Mouse (Mus musculus) embryonic facial prominence, embryonic 14.5 days (tissue): ENCODE data around the gene Mapk12. TPM values are rescaled to one million over a fixed set of nuclear protein-coding genes. Genes with fewer than 3 reads are reported as not detected.
A peak's percentile ranks its signal among the peaks of the same experiment; 100 is the strongest.

Experiments used
- ATAC-seq: fragments of 200-750 bp; cut with Nextera tagmentation; 2 replicates; pipeline ENCODE4 v1.8.0; 2017; ENCODE audit warnings: low read depth, moderate number of reproducible peaks, moderate TSS enrichment
- DNase-seq: peaks from one replicate; pipeline ENCODE4 v3.0.0-alpha.2; 2015; ENCODE audit warnings: low spot score
- H3K27ac ChIP-seq: fragments of 300-500 bp; sonication (generic); replicated peaks from 2 replicates; pipeline ENCODE4 v1.5.1; 2014; ENCODE audit warnings: low read depth, mild to moderate bottlenecking, low read length, moderate library complexity
- H3K27me3 ChIP-seq: fragments of 300-500 bp; sonication (generic); replicated peaks from 2 replicates; pipeline ENCODE4 v1.6.1; 2014; ENCODE audit warnings: low read length; ENCODE audit not compliant: control insufficient read depth, insufficient read depth
- H3K36me3 ChIP-seq: fragments of 300-500 bp; sonication (generic); 2 replicates; pipeline ENCODE4 v1.6.1; 2014; ENCODE audit warnings: low read length, mixed read lengths; ENCODE audit not compliant: control insufficient read depth, insufficient read depth
- H3K4me1 ChIP-seq: fragments of 300-500 bp; sonication (generic); 2 replicates; pipeline ENCODE4 v1.6.1; 2014; ENCODE audit warnings: antibody characterized with exemption, low read length; ENCODE audit not compliant: control insufficient read depth, insufficient read depth
- H3K4me2 ChIP-seq: fragments of 300-500 bp; sonication (generic); 2 replicates; pipeline ENCODE4 v1.6.1; 2014; ENCODE audit warnings: low read depth, mild to moderate bottlenecking, low read length, moderate library complexity, mixed read lengths
- H3K4me3 ChIP-seq: fragments of 300-500 bp; sonication (generic); 2 replicates; pipeline ENCODE4 v1.5.1; 2014; ENCODE audit warnings: low read depth, mild to moderate bottlenecking, low read length
- H3K9ac ChIP-seq: fragments of 300-500 bp; sonication (generic); 2 replicates; pipeline ENCODE4 v1.6.1; 2014; ENCODE audit warnings: low read depth, mild to moderate bottlenecking, low read length, moderate library complexity, mixed read lengths
- H3K9me3 ChIP-seq: fragments of 300-500 bp; sonication (generic); 2 replicates; pipeline ENCODE4 v1.6.1; 2016; ENCODE audit warnings: low read length; ENCODE audit not compliant: control insufficient read depth
- WGBS: fragments of 180-500 bp; shearing (Covaris S2); extraction: QIAGEN DNeasy Blood & Tissue Kit; methylation state at CpG from one replicate; pipeline ENCODE4 v1.1.7; 2014; 5-methylcytosine and 5-hydroxymethylcytosine counted together
- polyA plus RNA-seq: library from polyadenylated mRNA; unstranded; fragments of >200 nt; fragmentation: Nextera tagmentation; extraction: Ambion mirVana; gene quantifications from 2 replicates; pipeline ENCODE4 v1.2.1, GENCODE M21; 2014

Mapk12 gene
- polyA plus RNA-seq, 1 experiment from 2014 or later, result 14.2 TPM

- H3K4me3 ChIP-seq, result peak overlapping the region; percentile 88
- H3K27ac ChIP-seq, result peak overlapping the region; percentile 94
- 2% methylated on average over 6 of the region's 6 CpGs for WGBS
- no peak for DNase-seq
- no peaks in the 10 kb centered on the region for H3K9me3 ChIP-seq
- no peak for ATAC-seq
- no peaks in the 10 kb centered on the region for H3K36me3 ChIP-seq
- peaks cover 54% of the 10 kb centered on the region for H3K4me1 ChIP-seq
- no peaks in the 10 kb centered on the region for H3K27me3 ChIP-seq
- peak overlapping the region; percentile 62 for H3K4me2 ChIP-seq
- H3K9ac ChIP-seq, result peak overlapping the region; percentile 93
These were observed 39.1 kb upstream of the Mapk12 start for GRCm38 (mm10) chr15:89179630-89179964.

- WGBS, result 2% methylated on average over 13 of the region's 16 CpGs
- ATAC-seq, result peak; percentile 30
- peak overlapping the region; percentile 62 for H3K4me2 ChIP-seq
These were observed 38.6 kb upstream of the Mapk12 start for GRCm38 (mm10) chr15:89178954-89179629.

GRCm38 (mm10) chr15:89178260-89178860 lies 37.9 kb upstream of the Mapk12 start:
- Histone ChIP-seq H3K36me3 (no peaks in the 10 kb centered on the region), H3K4me3 (peak overlapping the region; percentile 88), H3K4me2 (peak overlapping the region; percentile 62), H3K4me1 (peaks cover 66% of the 10 kb centered on the region), H3K9me3 (no peaks in the 10 kb centered on the region), H3K9ac (peak overlapping the region; percentile 93), H3K27me3 (no peaks in the 10 kb centered on the region), H3K27ac (peak overlapping the region; percentile 94)
- ATAC-seq (no peak), DNase-seq (no peak)
- WGBS, result 72% methylated on average over 7 of the region's 7 CpGs

More at GRCm38 (mm10) chr15:89178954-89179629, 38.6 kb upstream of the Mapk12 start:
- Histone ChIP-seq H3K9ac (peak overlapping the region; percentile 93), H3K27me3 (no peaks in the 10 kb centered on the region), H3K36me3 (no peaks in the 10 kb centered on the region), H3K4me3 (peak overlapping the region; percentile 88), H3K27ac (peak overlapping the region; percentile 94), H3K9me3 (no peaks in the 10 kb centered on the region), H3K4me1 (peaks cover 59% of the 10 kb centered on the region)
- peak; percentile 93 for DNase-seq

- Histone ChIP-seq H3K36me3 (no peaks in the 10 kb centered on the region), H3K4me1 (peaks cover 70% of the 10 kb centered on the region), H3K9me3 (no peaks in the 10 kb centered on the region), H3K9ac (peak overlapping the region; percentile 93; the same call in 1 of the 2 replicates), H3K4me2 (peak overlapping the region; percentile 62), H3K27me3 (no peaks in the 10 kb centered on the region), H3K4me3 (no peak overlapping the region), H3K27ac (peak overlapping the region; percentile 94)
- WGBS, result 68% methylated on average over 4 of the region's 4 CpGs
- DNase-seq, result no peak
- no peak for ATAC-seq
These were observed 37.2 kb upstream of the Mapk12 start for GRCm38 (mm10) chr15:89177576-89178259.

- no peaks in the 10 kb centered on the region for H3K27me3 ChIP-seq
- DNase-seq, result no peak
- WGBS, result 32% methylated on average over 4 of the region's 5 CpGs
- H3K4me2 ChIP-seq, result peak overlapping the region; percentile 62
- 0 out of 2 replicates have a peak overlapping the region, but pooled peaks have one; percentile 32 for H3K9ac ChIP-seq
- peak; percentile 4; the same call in 1 of the 2 replicates for ATAC-seq
- no peaks in the 10 kb centered on the region for H3K36me3 ChIP-seq
- H3K4me3 ChIP-seq, result no peak overlapping the region
- no peaks in the 10 kb centered on the region for H3K9me3 ChIP-seq
- H3K4me1 ChIP-seq, result peaks cover 70% of the 10 kb centered on the region
- H3K27ac ChIP-seq, result peak overlapping the region; percentile 30
These were observed 36.6 kb upstream of the Mapk12 start for GRCm38 (mm10) chr15:89177121-89177520.

- no peaks in the 10 kb centered on the region for H3K9me3 ChIP-seq
- H3K4me3 ChIP-seq, result no peak overlapping the region
- peak overlapping the region; percentile 73; the same call in 1 of the 2 replicates for H3K27ac ChIP-seq
- peaks cover 72% of the 10 kb centered on the region for H3K4me1 ChIP-seq
- H3K36me3 ChIP-seq, result no peaks in the 10 kb centered on the region
- 72% methylated on average over 13 of the region's 13 CpGs for WGBS
- no peak overlapping the region for H3K9ac ChIP-seq
- no peak for ATAC-seq
- no peak for DNase-seq
- no peak overlapping the region for H3K4me2 ChIP-seq
- H3K27me3 ChIP-seq, result no peaks in the 10 kb centered on the region
These were observed 35.1 kb upstream of the Mapk12 start for GRCm38 (mm10) chr15:89175411-89176155.

GRCm38 (mm10) chr15:89174889-89175339 lies 34.4 kb upstream of the Mapk12 start:
- 55% methylated on average over 11 of the region's 11 CpGs for WGBS
- H3K4me1 ChIP-seq, result peaks cover 78% of the 10 kb centered on the region
- DNase-seq (no peak), ATAC-seq (no peak)
- no peaks in the 10 kb centered on the region for H3K36me3 ChIP-seq
- no peaks in the 10 kb centered on the region for H3K9me3 ChIP-seq
- no peaks in the 10 kb centered on the region for H3K27me3 ChIP-seq
- peak overlapping the region; percentile 100; the same call in 1 of the 2 replicates for H3K4me2 ChIP-seq
- no peak overlapping the region for H3K4me3 ChIP-seq
- no peak overlapping the region for H3K9ac ChIP-seq
- H3K27ac ChIP-seq, result peak overlapping the region; percentile 73; the same call in 1 of the 2 replicates

GRCm38 (mm10) chr15:89173906-89174214 lies 33.4 kb upstream of the Mapk12 start:
- 2% methylated on average over 9 of the region's 15 CpGs for WGBS
- Histone ChIP-seq H3K4me2 (peak overlapping the region; percentile 100), H3K9ac (peak overlapping the region; percentile 76), H3K4me1 (peaks cover 83% of the 10 kb centered on the region), H3K27ac (peak overlapping the region; percentile 73), H3K27me3 (no peaks in the 10 kb centered on the region), H3K36me3 (0 out of 2 replicates have a peak, but pooled peaks cover 3% of the 10 kb centered on the region), H3K9me3 (no peaks in the 10 kb centered on the region), H3K4me3 (peak overlapping the region; percentile 58)
- DNase-seq, result no peak
- ATAC-seq, result peak; percentile 3; the same call in 1 of the 2 replicates
